Comparison of ENCODE assay signal across 33 mouse cellular contexts in genomic region chr10:95843878-95844277, GRCm38 (mm10). TPM values are rescaled to one million over a fixed set of nuclear protein-coding genes. Genes with fewer than 3 reads are reported as not detected.
A peak's percentile ranks its signal among the peaks of the same experiment; 100 is the strongest.
DNase-seq lines count a peak whose midpoint lies in the region; ATAC-seq and TF ChIP-seq lines count a peak whose summit lies in the region.
"Had no signal": no experiment of that assay in that cellular context is flagged by ENCODE, and none has a peak within 500 bp of the region (broad histone marks: within the 10 kb centered on the region; RNA-seq: fewer than 3 reads in every experiment).

No protein-coding gene starts in this region.

- TF ChIP-seq CTCF in midbrain, postnatal 0 days (IDR thresholded peaks at IDR 0.05): no peak

- H3K4me3 ChIP-seq in midbrain, embryonic 11.5 days (ENCODE audit: low read depth, low read length): no peak overlapping the region
- no peak overlapping the region for H3K4me3 ChIP-seq in midbrain, postnatal 0 days (ENCODE audit: low read depth, low read length)
- H3K4me3 ChIP-seq: embryonic facial prominence, embryonic 10.5 days; embryonic facial prominence, embryonic 13.5 days; erythroblast, embryonic 14.5 days; forebrain, embryonic 12.5 days; forebrain, embryonic 15.5 days; gastrocnemius, adult 2 months; heart, embryonic 12.5 days; heart, embryonic 15.5 days; hindbrain, embryonic 10.5 days; hindbrain, embryonic 13.5 days had no signal

- no peak overlapping the region for H3K9ac ChIP-seq in midbrain, embryonic 11.5 days (ENCODE audit: low read length)
- no peak overlapping the region for H3K9ac ChIP-seq in midbrain, postnatal 0 days (replicated peaks; ENCODE audit: low read length, poor library complexity, severe bottlenecking)
- H3K9ac ChIP-seq: embryonic facial prominence, embryonic 13.5 days; forebrain, embryonic 12.5 days; forebrain, embryonic 15.5 days; heart, embryonic 12.5 days; heart, embryonic 15.5 days; hindbrain, embryonic 13.5 days had no signal

- WGBS in midbrain, embryonic 11.5 days: 82% methylated on average over 1 of the region's 1 CpGs
- WGBS in midbrain, postnatal 0 days: 88% methylated on average over 1 of the region's 1 CpGs

- no peak for ATAC-seq in midbrain, embryonic 11.5 days (ENCODE audit: low FRiP score)
- ATAC-seq in midbrain, postnatal 0 days (ENCODE audit: low FRiP score): no peak
- ATAC-seq in megakaryocyte progenitor cell, adult 5-6 weeks (replicated peaks; ENCODE audit: poor library complexity): peak; percentile 66
- ATAC-seq in activated CD4-positive, CD25-positive, alpha-beta regulatory T cell, adult 4 months: no peak
- ATAC-seq: forebrain, embryonic 15.5 days; hindbrain, postnatal 0 days; inflammation-experienced regulatory T-cells, adult 6 months; Patski had no signal

- no peaks in the 10 kb centered on the region for H3K9me3 ChIP-seq in midbrain, embryonic 11.5 days (ENCODE audit: control insufficient read depth, low read length)
- no peaks in the 10 kb centered on the region for H3K9me3 ChIP-seq in midbrain, postnatal 0 days (ENCODE audit: low read length)
- H3K9me3 ChIP-seq: embryonic facial prominence, embryonic 10.5 days; embryonic facial prominence, embryonic 13.5 days; forebrain, embryonic 12.5 days; forebrain, embryonic 15.5 days; G1E; heart, embryonic 15.5 days; hindbrain, embryonic 10.5 days; hindbrain, embryonic 13.5 days had no signal

- no peak overlapping the region for H3K27ac ChIP-seq in midbrain, embryonic 11.5 days (ENCODE audit: low read depth, low read length)
- no peak overlapping the region for H3K27ac ChIP-seq in midbrain, postnatal 0 days (ENCODE audit: low read depth, low read length)
- H3K27ac ChIP-seq: embryonic facial prominence, embryonic 10.5 days; embryonic facial prominence, embryonic 13.5 days; forebrain, embryonic 12.5 days; forebrain, embryonic 15.5 days; gastrocnemius, adult 2 months; heart, embryonic 15.5 days; hindbrain, embryonic 10.5 days; hindbrain, embryonic 13.5 days; hindbrain, postnatal 0 days had no signal

- no peaks in the 10 kb centered on the region for H3K27me3 ChIP-seq in midbrain, embryonic 11.5 days (ENCODE audit: control insufficient read depth, insufficient read depth, low read length)
- H3K27me3 ChIP-seq in midbrain, postnatal 0 days (ENCODE audit: insufficient read depth, low read length): no peaks in the 10 kb centered on the region
- no peaks in the 10 kb centered on the region for H3K27me3 ChIP-seq in splenic B cell, adult 2 months (ENCODE audit: control insufficient read depth, insufficient read depth, low read length, poor library complexity, severe bottlenecking)
- H3K27me3 ChIP-seq: CH12.LX; embryonic facial prominence, embryonic 13.5 days; forebrain, embryonic 12.5 days; forebrain, embryonic 15.5 days; heart, embryonic 12.5 days; heart, embryonic 15.5 days; hindbrain, embryonic 13.5 days; Patski had no signal

- H3K4me1 ChIP-seq in midbrain, embryonic 11.5 days (ENCODE audit: control insufficient read depth, insufficient read depth, low read length): no peaks in the 10 kb centered on the region
- no peaks in the 10 kb centered on the region for H3K4me1 ChIP-seq in midbrain, postnatal 0 days (ENCODE audit: insufficient read depth, low read length)
- H3K4me1 ChIP-seq: embryonic facial prominence, embryonic 10.5 days; embryonic facial prominence, embryonic 13.5 days; forebrain, embryonic 12.5 days; forebrain, embryonic 15.5 days; hindbrain, embryonic 13.5 days had no signal

- peak; percentile 13 for DNase-seq in heart, adult 11 months
- DNase-seq in heart, adult 8-10 months (ENCODE audit: low spot score): no peak
- DNase-seq in midbrain, embryonic 11.5 days (ENCODE audit: low spot score, missing footprints): peak; percentile 47
- DNase-seq in midbrain, postnatal 0 days (ENCODE audit: low spot score): no peak
- DNase-seq in splenic B cell, adult 2 months (ENCODE audit: low read depth, low spot score): peak; percentile 6
- DNase-seq in right cerebral cortex, postnatal 14 days: no peak
- DNase-seq: adrenal gland, adult 2 months; adrenal gland, postnatal 14 days; cerebellum, adult 11 months; cerebellum, adult 2 months; cerebellum, adult 9-11 months; cerebellum, postnatal 25 days; embryo, embryonic 11 days; gastrocnemius, adult 2 months; gastrocnemius, postnatal 25 days; heart, postnatal 10 days; heart, postnatal 36 days had no signal

- no peak overlapping the region for H3K4me2 ChIP-seq in midbrain, embryonic 11.5 days
- H3K4me2 ChIP-seq in midbrain, postnatal 0 days (ENCODE audit: low read depth, low read length, poor library complexity, severe bottlenecking): no peak overlapping the region
- H3K4me2 ChIP-seq: embryonic facial prominence, embryonic 13.5 days; forebrain, embryonic 12.5 days; forebrain, embryonic 15.5 days; heart, embryonic 12.5 days; heart, embryonic 15.5 days; hindbrain, embryonic 13.5 days had no signal

- H3K36me3 ChIP-seq in midbrain, embryonic 11.5 days (ENCODE audit: control insufficient read depth, insufficient read depth, low read length): no peaks in the 10 kb centered on the region
- H3K36me3 ChIP-seq in midbrain, postnatal 0 days (ENCODE audit: insufficient read depth, low read length): no peaks in the 10 kb centered on the region
- no peaks in the 10 kb centered on the region for H3K36me3 ChIP-seq in splenic B cell, adult 2 months (ENCODE audit: control insufficient read depth, insufficient read depth, low read length, poor library complexity, severe bottlenecking)
- H3K36me3 ChIP-seq: embryonic facial prominence, embryonic 10.5 days; embryonic facial prominence, embryonic 13.5 days; forebrain, embryonic 12.5 days; forebrain, embryonic 15.5 days; G1E; heart, embryonic 12.5 days; heart, embryonic 15.5 days; hindbrain, embryonic 10.5 days; hindbrain, embryonic 13.5 days had no signal

RNA-seq across cellular contexts. Expression of gene Gm33543, which starts 1.1 kb away (rescaled TPM):
- total RNA-seq in heart, adult 8-10 months (2022): 1 to 10 TPM; 2.6 to 5.4 (median 4.0) TPM
- not detected in 2 replicates for polyA plus RNA-seq in midbrain, embryonic 11.5 days (2014; fragmentation: Nextera tagmentation; extraction: Ambion mirVana)
- not detected in 2 replicates for total RNA-seq in midbrain, postnatal 0 days (2014; rRNA removed)
- 0.11 TPM in 2 replicates for polyA plus RNA-seq in midbrain, postnatal 0 days (2015; fragmentation: Nextera tagmentation; extraction: Ambion mirVana)
- total RNA-seq in megakaryocyte progenitor cell, adult 5-6 weeks (2015): not detected in 2 replicates
- total RNA-seq in megakaryocyte progenitor cell, adult 5-6 weeks (2017): not detected in 2 replicates
- polyA plus RNA-seq in activated CD4-positive, CD25-positive, alpha-beta regulatory T cell, adult 4 months (2017; shearing (Covaris generic)): not detected
- total RNA-seq: adrenal gland, adult 2 months; CH12.LX; hindbrain, postnatal 0 days had no signal
- polyA plus RNA-seq: adrenal gland, adult 2 months; cerebellum, adult 2 months; embryonic facial prominence, embryonic 10.5 days; embryonic facial prominence, embryonic 13.5 days; erythroblast, embryonic 14.5 days; forebrain, embryonic 12.5 days; forebrain, embryonic 15.5 days; G1E; heart, embryonic 12.5 days; heart, embryonic 15.5 days; hindbrain, embryonic 10.5 days; hindbrain, embryonic 13.5 days; inflammation-experienced regulatory T-cells, adult 6 months; Patski had no signal

Comparison
In these comparisons a context has a peak if more than half of its experiments do, and no peak if none do; other contexts are left out.
1. DNase-seq: peak in heart, adult 11 months (single experiment), midbrain, embryonic 11.5 days (single experiment) and splenic B cell, adult 2 months (single experiment); none in heart, adult 8-10 months (single experiment), midbrain, postnatal 0 days (single experiment) and right cerebral cortex, postnatal 14 days (single experiment).